Mouse (Mus musculus) megakaryocyte progenitor cell, adult 5-6 weeks (primary cell): ENCODE measurements around the gene Camk2d. TPM values are rescaled to one million over a fixed set of nuclear protein-coding genes. Genes with fewer than 3 reads are reported as not detected.
A peak's percentile ranks its signal among the peaks of the same experiment; 100 is the strongest.

Experiments
- ATAC-seq: replicated peaks from 2 replicates; pipeline ENCODE4 v1.8.0; 2016; ENCODE audit warnings: mild to moderate bottlenecking, moderate TSS enrichment, inconsistent platforms; ENCODE audit not compliant: poor library complexity
- total RNA-seq, 2 experiments: library from RNA; stranded (forward) in 1 of 2; stranded (reverse) in 1 of 2; fragments of 157-497, 149-512 nt in 1 of 2; fragments of 200-1000 nt in 1 of 2; gene quantifications; 2 replicates each; pipeline versions ENCODE4 v1.2.3 to v1.2.4; 2015 to 2017

The Camk2d gene
- total RNA-seq, 2 experiments from 2014 or later: 13.2 to 16.9 TPM

- peak; percentile 94 for ATAC-seq
Measured at GRCm38 (mm10) chr3:126650332-126650731, 54.2 kb downstream of the Camk2d start.

DNA sequence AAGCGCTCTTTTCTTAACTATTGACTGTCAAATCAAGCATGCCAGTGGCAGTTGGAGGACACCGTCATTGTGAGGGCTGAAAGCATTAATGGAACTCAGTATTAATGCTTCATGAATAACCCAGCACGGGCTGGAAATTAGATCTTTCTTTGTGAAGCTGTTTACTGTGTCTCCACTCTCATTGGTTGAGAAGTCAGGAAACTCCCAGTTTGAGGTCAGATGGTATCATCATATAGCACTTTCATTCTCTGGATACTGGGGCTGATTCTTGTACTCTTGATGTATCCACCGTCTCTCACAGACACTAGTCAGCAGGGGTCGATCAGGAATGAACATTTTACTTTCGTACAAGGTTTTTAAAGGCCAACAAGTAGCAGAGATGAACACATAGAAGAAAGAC is 54.6 kb downstream of the Camk2d start:
- no peak for ATAC-seq

DNA sequence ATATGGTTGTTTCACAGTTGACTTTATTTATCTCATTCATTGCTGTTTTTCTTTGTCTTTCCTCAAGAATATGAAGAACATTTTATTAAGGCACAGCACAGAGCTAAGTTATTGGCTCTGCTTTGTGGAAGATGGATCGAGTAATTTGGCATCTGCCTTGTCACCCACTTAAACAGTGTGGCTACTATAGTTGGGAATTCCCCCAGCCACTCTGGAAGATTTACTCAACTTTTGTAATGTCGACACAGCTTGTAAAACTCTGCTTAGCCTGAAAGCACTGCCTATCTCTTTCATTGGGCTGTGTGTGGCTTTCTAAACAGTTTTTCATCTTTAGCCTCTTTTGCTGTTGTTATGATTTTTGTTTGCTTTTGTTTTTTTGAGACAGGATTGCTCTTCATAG is 56.3 kb downstream of the Camk2d start:
- ATAC-seq: no peak

DNA sequence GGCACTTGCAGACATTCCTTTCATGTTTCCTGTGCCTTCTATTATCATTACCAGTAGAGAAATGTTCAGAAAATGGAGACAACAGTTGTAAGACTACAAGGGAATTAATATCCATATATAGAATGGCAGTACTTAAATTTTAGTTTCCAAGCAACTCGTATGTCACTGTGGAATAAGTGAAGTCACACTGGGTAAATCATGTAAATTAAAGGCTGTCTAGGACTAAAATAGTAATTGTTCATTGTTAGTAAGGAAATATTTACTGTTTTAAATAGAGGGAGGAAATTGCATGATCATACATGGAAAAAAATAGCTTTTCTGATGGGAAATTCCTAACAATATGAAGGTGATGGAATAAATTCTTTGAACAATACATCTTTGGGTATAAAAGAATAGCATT is 57.0 kb downstream of the Camk2d start:
- no peak for ATAC-seq

DNA sequence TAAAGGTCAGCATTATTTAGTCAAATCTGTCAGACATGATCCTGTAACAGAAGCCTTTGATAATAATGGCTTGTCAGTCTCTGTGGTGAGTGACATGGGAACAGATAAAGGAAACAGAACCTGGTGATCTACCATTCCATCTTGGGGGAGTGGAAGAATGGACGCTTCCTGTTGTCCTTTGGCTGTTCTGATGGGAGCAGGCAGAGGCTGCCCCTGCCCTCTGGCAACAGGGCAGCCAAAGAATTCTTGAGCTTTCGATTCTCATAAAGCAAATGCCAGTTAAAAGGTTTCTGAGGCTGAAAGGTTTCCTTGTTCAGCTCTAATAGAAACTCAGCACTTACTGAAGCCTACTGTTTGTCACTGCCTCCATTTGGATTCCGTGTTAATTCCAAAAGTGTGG is 60.1 kb downstream of the Camk2d start:
- ATAC-seq: no peak

- peak; percentile 47 for ATAC-seq
Measured at GRCm38 (mm10) chr3:126657895-126658294, 61.8 kb downstream of the Camk2d start.

DNA sequence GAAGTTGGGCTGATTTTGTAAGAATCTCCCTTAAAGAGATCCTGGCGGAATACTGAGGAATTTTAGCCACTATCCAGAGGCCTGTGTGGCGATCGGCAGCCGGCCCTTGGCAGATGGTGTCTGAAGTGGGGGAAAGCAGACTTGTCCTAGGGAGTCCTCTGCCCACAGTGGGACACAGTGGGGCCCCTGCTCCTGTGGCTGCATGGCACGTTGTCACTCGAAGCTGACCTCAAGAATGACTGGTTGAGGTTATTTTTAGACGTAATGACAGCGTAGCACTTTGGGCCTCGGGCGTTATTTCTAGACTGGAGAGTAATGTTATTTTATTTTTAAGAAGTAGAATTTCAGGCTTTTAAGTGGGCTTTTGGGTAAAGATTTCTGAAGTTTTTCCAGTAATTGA is 62.7 kb downstream of the Camk2d start:
- ATAC-seq: peak; percentile 28; the same call in 1 of the 2 replicates

GRCm38 (mm10) chr3:126659235-126659634 is 63.1 kb downstream of the Camk2d start:
- ATAC-seq: no peak

DNA sequence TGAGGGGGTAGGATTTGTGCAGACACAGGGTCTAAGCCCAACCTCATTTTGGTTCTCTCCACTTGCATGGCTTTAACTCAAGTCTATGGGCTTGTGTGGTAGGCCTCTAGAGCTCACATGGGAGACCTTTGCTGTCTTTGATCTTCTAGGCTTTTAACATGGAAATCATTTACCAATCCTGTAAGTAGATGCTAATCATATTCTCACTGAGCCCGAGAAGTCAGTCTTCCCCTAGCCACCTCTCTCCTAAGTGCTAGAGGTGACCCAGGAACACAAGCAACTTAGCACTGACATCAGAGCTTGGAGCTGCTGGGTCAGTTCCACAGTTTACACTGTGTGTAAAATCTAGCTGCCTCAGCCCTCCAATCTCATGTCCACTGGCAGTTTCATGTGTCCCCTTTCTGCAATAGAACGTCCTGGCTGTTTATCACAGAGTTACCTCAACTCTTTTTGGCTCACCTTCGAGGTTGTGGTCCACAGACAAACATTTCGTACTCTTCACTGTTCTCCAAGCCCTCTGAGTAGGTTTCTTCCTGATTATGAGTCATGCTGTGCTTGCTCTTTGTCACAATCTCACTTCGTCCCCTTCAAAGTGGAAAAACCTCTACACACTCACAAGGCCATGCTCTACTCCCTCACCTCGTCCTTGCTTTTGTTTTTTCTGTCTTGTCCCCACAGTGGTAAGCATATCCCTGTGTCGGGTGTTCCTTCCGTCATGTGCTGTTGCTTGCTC is 63.9 kb downstream of the Camk2d start:
- ATAC-seq: 0 out of 2 replicates have a peak, but pooled peaks have one; percentile 15

GRCm38 (mm10) chr3:126660575-126660974 is 64.5 kb downstream of the Camk2d start:
- no peak for ATAC-seq

- 0 out of 2 replicates have a peak, but pooled peaks have one; percentile 33 for ATAC-seq
Measured at GRCm38 (mm10) chr3:126660986-126661385, 64.9 kb downstream of the Camk2d start.

DNA sequence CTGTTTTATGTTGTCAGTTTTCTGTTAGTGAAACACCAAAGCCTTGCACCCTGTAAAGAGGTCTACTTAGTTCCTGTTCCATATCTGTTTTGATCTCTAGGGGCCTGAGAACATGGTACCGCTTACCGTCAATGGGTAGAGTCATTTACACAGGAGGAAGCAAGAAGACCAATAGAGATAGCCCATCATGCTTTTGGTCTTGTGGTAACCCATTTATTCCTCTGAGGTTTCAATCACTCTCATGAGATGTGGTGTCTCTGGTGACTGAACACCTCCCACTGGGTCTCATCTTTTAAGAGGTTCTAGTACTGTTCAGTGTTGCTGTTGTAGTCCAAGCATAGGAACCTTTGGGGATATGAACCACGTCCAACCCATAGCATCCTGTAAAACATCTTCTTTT is 65.8 kb downstream of the Camk2d start:
- peak; percentile 16; the same call in 1 of the 2 replicates for ATAC-seq

DNA sequence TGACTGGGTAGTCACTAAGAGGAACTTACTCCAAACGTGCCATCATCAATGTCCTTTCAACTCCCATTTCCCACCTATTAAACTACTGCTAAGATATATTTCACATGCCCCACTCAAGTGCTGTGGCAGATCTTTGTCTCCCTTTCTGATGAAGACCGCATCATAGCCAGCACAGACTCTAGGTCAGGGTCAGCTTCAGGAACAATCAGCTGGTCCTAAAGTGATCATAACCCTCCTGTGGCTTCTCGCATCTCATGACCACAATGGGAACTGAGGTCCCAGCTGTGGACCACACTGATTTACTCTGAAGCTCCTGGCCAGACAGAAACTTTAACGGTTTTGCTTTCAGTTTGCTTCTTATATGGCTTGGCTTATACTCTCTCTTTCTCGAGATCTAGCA is 67.3 kb downstream of the Camk2d start:
- ATAC-seq: 0 out of 2 replicates have a peak, but pooled peaks have one; percentile 23

DNA sequence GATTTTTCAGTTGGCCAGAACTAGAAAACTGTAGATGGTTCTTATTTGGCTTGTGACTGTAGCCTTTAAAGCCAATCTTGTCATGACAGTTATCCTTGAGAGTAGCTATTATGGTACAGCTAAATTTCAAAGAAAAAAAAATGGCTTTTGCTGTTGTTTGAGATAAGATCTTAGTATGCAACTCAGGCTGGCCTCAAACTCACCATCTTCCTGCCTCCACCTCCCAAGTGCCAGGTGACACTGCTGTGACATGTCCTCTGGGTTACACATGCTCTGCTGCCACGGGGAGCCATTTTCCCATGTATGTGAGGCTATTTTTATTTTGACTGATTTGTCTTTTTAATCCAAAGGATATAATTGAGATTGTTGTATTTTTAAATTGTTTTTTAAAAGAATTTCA is 69.8 kb downstream of the Camk2d start:
- ATAC-seq: no peak

GRCm38 (mm10) chr3:126667019-126667418 is 70.9 kb downstream of the Camk2d start:
- no peak for ATAC-seq

DNA sequence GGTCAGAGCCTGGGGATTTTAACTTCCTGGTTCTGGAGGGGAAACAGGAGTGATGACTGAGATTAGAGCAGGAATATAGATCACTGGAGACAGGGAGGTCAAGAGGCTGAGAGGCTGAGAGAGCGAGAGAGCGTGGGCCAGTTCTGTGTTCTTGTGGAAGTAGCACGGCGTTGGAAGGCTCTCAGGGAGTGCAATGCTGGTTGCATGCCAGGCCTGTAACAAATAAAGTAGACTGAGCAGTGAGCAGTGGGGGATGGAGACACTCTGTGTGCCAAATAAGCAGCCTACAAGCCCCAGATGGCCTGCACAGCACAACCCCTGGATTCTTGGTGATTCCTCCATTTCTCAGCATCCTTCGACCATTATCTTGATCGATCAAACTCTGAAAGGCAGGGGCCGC is 71.3 kb downstream of the Camk2d start:
- ATAC-seq: 0 out of 2 replicates have a peak, but pooled peaks have one; percentile 4

DNA sequence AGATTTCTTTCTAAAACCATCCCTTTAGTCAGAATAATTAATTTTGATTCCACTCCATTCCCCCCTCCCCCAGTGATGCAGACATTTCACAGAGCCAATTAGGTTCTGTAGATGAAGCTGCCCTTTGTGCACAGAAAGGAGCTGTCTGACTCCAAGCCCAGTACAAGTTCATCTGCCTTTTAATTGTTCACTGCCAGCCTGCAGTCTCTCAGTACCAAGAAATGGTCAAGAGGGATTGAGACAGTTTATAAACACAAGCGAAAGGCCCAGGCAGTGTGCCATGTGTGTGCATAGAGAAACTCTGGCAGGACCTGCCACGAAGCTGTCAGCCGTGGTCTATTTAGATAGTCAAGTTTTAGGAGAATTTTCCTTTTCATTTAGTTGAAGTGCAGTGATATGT is 72.0 kb downstream of the Camk2d start:
- no peak for ATAC-seq

DNA sequence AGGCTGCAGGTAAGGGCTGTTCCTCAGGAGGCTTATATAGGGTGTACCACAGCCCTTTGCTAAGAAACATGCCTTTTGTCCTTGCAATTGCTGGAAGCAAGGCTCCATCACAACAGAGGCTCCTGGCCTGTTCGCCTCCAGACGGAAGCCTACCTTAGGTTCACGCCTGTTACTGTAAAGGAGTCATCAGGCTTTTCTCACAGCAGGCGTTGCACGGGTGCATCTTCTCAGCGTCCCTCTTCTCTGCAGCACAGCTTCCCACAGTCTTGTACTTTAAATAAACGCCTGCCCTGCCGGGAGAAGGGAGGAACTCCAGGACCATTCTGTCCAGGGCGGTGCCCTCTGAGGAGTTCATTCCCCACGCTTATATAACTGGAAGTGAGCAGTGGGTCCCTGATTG is 72.6 kb downstream of the Camk2d start:
- no peak for ATAC-seq

DNA sequence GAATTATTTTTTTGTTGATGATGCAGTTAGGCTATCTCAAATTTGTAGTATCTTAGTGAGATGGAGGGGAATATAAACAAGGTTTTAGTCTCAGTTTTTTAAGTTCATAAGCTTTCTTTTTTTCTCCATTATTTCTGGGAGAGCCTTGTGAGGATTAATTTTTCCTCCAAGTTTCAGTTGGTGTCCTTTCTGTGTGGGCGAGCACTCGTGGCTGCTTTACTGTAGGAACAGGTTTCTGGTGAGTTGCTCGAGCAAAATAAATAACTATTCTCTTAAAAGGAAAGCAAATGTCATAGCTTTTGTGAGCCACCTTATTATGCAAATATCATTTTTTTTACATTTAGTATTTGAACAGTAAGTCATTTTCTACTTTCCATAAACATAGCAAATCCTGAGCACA is 74.3 kb downstream of the Camk2d start:
- ATAC-seq: no peak

DNA sequence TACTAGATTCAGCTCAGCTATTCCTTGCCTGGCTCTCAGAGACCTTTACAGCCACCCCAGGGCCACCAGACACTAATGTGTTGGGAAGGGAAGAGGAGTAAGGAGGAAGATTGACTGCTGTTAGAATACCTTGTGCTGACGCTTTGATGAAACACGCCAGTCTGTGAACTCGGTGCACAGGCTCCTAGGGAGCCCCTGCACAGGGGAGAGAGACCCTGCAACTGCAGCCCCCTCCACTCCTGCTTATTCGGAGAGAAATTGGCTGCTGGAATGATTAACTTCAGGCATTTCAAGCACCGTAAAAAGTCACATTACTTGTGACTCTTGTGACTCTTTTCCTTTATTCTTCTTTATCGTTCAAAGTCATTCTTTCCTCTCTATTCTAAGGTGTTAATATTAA is 75.2 kb downstream of the Camk2d start:
- no peak for ATAC-seq

DNA sequence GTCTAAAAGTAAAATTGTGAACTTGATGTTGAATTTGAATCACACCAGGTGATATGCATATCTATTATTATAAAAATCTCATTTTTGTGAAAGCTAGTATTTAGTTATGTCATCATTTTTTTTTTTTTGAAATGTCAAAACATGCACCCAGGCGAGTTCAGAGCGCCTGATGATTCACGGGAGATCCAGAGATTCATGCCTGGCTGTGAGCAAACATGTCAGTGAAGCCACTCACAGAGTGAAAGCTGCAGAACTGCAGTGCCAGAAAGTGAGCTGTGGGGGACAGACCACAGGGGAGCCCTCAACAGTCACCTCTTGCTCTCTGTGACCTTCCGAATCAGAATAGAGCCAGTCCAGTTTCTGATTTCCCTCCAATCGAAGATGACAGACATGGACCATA is 84.9 kb downstream of the Camk2d start:
- no peak for ATAC-seq

DNA sequence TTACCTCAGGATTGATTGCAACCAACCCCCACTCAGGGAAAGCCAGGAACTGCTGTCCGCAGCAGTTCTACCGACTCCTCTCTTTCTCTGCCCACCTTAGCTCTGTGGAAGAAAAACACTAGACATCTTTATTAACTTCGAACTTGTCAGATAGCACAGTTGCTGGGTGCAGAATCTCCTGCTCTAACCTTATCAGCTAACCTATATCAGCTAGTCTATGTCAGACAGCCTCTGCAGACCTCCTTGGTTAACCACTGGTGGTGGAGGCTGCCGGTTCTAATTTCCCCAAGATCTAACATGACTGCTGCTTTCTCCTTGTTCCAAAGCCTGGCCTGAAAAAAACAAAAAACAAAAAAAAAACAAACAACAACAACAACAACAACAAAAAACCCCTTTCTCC is 85.9 kb downstream of the Camk2d start:
- peak; percentile 34; the same call in 1 of the 2 replicates for ATAC-seq

DNA sequence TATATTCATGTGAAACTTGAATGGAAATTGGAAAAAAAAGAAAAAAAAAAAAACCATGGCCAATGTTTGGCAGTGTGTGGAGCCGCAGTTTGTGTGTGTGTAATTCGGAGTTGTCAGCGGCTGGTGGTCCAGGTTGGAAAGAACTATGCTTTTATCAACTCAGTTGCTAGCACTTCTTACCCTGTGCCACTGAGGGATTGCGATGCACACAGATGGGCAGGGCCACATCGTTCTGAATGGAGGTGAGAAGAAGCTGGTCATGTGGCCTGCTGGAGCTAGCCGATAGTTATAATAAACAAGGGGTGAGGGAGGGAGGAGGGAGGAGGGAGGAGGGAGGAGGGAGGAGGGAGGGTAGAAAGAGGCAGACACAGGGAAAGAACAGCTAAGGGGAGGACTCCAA is 89.3 kb downstream of the Camk2d start:
- ATAC-seq: no peak
